Mouse (Mus musculus) midbrain, embryonic 10.5 days (tissue): ENCODE data around the gene Vcpkmt. TPM values are rescaled to one million over a fixed set of nuclear protein-coding genes. Genes with fewer than 3 reads are reported as not detected.
"Not testable (repeated sequence)": the region's sequence is repeated elsewhere in the genome, so short reads cannot be mapped to it uniquely, and the experiment has no call there.

ENCODE experiments used
- DNase-seq: peaks from one replicate; pipeline ENCODE4 v3.0.0-alpha.2; 2017; ENCODE audit warnings: low spot score
- H3K27ac ChIP-seq: fragments of 300-500 bp; sonication (generic); replicated peaks from 2 replicates; pipeline ENCODE4 v1.5.1; 2016; ENCODE audit warnings: mild to moderate bottlenecking
- H3K27me3 ChIP-seq: fragments of 300-500 bp; sonication (generic); 2 replicates; pipeline ENCODE4 v1.6.1; 2016; ENCODE audit warnings: low read depth, mild to moderate bottlenecking; ENCODE audit not compliant: poor library complexity, severe bottlenecking
- H3K36me3 ChIP-seq: fragments of 300-500 bp; sonication (generic); 2 replicates; pipeline ENCODE4 v1.6.1; 2016; ENCODE audit warnings: mild to moderate bottlenecking, moderate library complexity
- H3K4me1 ChIP-seq: fragments of 300-500 bp; sonication (generic); 2 replicates; pipeline ENCODE4 v1.6.1; 2016
- H3K4me3 ChIP-seq: fragments of 300-500 bp; sonication (generic); 2 replicates; pipeline ENCODE4 v1.5.1; 2016; ENCODE audit warnings: mild to moderate bottlenecking, moderate library complexity
- H3K9me3 ChIP-seq: fragments of 300-500 bp; sonication (generic); replicated peaks from 2 replicates; pipeline ENCODE4 v1.6.1; 2016; ENCODE audit warnings: mild to moderate bottlenecking
- WGBS: fragments of 180-500 bp; shearing (Covaris S2); methylation state at CpG from one replicate; pipeline ENCODE4 v1.1.7; 2016; 5-methylcytosine and 5-hydroxymethylcytosine counted together
- polyA plus RNA-seq: library from polyadenylated mRNA; unstranded; fragments of >200 nt; fragmentation: Nextera tagmentation; extraction: Ambion mirVana; gene quantifications from 2 replicates; pipeline ENCODE4 v1.2.1, GENCODE M21; 2016

The Vcpkmt gene
- 20.1 and 21.4 TPM in 2 replicates for polyA plus RNA-seq

DNA sequence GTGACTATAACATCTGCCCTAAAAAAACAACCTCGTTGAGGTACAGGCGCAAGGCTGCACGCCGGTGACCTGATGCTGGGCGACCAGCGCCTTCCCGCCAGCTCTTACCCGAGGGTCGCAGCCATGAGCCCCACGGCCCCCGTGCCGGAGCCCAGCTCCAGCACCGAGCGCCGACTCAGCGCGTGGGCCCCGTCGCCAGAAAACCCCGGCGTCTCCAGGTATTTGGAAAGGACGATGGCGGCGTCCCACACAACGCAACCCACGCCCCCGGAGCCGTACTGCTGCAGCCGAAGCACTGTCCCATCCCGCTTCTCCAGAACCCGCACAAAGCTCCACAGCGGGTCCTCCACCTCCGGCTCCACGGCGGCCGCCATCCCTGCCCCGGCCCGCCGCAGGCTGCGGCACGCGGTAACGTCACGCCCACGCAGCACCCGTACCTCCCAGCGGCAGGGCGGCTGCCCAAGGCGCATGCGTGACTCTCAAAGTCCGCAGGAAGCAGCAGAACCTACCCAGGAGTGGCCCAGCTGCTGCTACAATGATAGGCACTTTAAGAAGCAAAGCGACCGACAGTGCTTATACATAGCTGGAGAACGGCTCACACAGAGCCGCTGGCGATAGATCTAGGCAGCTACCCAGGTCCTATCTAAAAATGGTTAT, at the start of gene Vcpkmt:
Gene Vcpkmt (minus strand): TSS at position 416 of the 657 bp plus-strand sequence.
- H3K4me3 ChIP-seq: peak within 1 kb of the TSS; percentile 82
- H3K4me1 ChIP-seq: peaks cover 20% of the 10 kb centered on the region
- no peaks in the 10 kb centered on the region for H3K9me3 ChIP-seq
- peak; percentile 89 for DNase-seq
- no peaks in the 10 kb centered on the region for H3K27me3 ChIP-seq
- under 1% methylated on average over 56 of the region's 56 CpGs for WGBS
- peak within 1 kb of the TSS; percentile 95 for H3K27ac ChIP-seq
- H3K36me3 ChIP-seq: peaks cover 61% of the 10 kb centered on the region

DNA sequence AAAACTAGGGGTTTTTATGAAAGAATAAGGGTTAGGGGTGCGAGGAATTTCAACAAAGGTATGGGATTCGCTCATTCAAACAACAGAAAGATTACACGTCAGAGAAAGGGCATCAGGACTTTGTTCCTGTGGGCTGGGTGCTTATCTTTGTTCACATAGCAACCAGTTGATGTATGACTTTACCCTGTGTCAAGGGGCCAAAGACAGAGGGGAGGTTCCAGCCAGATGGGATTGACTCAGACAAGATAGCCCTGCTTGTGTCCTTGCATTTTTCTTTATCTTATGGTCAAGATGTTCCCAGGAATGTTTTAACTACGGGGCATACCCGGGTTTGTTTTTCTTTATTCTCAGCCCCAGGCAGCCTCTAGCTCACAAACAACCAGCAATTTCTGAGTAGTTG, 35.8 kb upstream of the Vcpkmt start:
- not testable (repeated sequence) for H3K4me1 ChIP-seq, DNase-seq, H3K9me3 ChIP-seq, H3K27ac ChIP-seq, H3K4me3 ChIP-seq, H3K27me3 ChIP-seq
- H3K36me3 ChIP-seq: peaks cover 68% of the 10 kb centered on the region
- WGBS: 90% methylated on average over 5 of the region's 5 CpGs

- H3K27ac ChIP-seq: no peak overlapping the region
- WGBS: 88% methylated on average over 2 of the region's 2 CpGs
- H3K36me3 ChIP-seq: peaks cover 49% of the 10 kb centered on the region
- no peak for DNase-seq
- no peak overlapping the region for H3K4me3 ChIP-seq
- H3K4me1 ChIP-seq: no peaks in the 10 kb centered on the region
- no peaks in the 10 kb centered on the region for H3K9me3 ChIP-seq
- no peaks in the 10 kb centered on the region for H3K27me3 ChIP-seq
Measured at GRCm38 (mm10) chr12:69604367-69604766, 21.5 kb upstream of the Vcpkmt start.

DNA sequence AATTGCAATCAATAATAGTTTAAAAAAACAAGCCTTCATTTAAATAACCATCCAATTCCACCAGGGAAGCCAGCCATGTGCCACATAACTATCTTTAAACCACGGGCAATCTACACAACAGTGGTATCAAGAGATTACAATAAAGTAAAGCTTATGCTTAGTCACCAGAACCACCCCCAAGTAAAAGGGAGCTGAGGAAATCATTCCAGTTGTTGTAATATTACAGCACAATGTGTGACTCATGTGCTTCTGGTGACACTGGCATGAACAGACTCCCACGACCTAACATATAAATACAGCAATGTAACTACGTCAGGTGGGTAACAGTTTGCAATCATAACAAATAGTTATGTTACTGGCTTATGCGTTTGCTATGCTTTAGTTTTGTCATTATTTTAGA, 14.6 kb upstream of the Vcpkmt start:
- H3K27me3 ChIP-seq: no peaks in the 10 kb centered on the region
- H3K4me3 ChIP-seq: no peak overlapping the region
- peaks cover 32% of the 10 kb centered on the region for H3K36me3 ChIP-seq
- no peak for DNase-seq
- H3K27ac ChIP-seq: no peak overlapping the region
- 94% methylated on average over 4 of the region's 4 CpGs for WGBS
- H3K4me1 ChIP-seq: no peaks in the 10 kb centered on the region
- H3K9me3 ChIP-seq: no peaks in the 10 kb centered on the region

DNA sequence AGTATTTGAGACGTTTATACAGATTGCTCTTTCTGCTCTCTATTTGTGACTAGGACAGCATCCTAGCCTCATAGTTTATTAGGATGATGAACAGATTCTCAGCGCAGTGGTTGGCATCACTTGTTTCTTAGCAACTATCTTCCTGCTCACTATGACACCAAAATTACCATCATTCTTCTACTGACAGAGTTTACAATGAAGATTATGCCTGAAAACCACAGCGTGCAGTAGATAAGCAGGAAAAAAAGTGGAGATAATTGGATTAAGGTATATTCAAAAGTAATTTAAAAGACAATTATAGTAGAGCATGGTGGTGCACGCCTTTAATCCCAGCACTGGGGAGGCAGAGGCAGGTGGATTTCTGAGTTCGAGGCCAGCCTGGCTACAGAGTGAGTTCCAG, 10.3 kb upstream of the Vcpkmt start:
- no peaks in the 10 kb centered on the region for H3K4me1 ChIP-seq
- no peaks in the 10 kb centered on the region for H3K27me3 ChIP-seq
- H3K4me3 ChIP-seq: no peak overlapping the region
- no peak for DNase-seq
- peaks cover 54% of the 10 kb centered on the region for H3K36me3 ChIP-seq
- H3K27ac ChIP-seq: no peak overlapping the region
- H3K9me3 ChIP-seq: no peaks in the 10 kb centered on the region
- 93% methylated on average over 5 of the region's 5 CpGs for WGBS

DNA sequence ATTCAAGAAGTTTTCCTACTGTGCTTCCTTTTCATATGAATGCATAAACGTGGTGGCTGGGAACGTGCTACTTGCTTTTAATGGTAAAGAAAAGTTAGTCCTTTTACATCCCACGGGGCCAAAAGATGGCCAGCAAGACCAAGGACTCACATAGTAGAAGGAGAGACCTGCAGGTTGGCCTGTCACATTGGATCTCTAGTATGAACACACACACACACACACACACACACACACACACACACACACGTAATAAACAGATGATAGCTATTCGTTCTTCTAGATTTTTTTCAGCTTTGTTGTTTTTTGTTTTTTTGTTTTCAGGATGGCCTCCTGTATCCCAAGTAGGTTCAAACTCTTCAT, 422 bp upstream of the Vcpkmt start:
- DNase-seq: no peak
- H3K9me3 ChIP-seq: no peaks in the 10 kb centered on the region
- peaks cover 20% of the 10 kb centered on the region for H3K4me1 ChIP-seq
- no peaks in the 10 kb centered on the region for H3K27me3 ChIP-seq
- 47% methylated on average over 5 of the region's 5 CpGs for WGBS
- H3K36me3 ChIP-seq: peaks cover 60% of the 10 kb centered on the region
- H3K27ac ChIP-seq: peak overlapping the region; percentile 95
- H3K4me3 ChIP-seq: peak overlapping the region; percentile 82

DNA sequence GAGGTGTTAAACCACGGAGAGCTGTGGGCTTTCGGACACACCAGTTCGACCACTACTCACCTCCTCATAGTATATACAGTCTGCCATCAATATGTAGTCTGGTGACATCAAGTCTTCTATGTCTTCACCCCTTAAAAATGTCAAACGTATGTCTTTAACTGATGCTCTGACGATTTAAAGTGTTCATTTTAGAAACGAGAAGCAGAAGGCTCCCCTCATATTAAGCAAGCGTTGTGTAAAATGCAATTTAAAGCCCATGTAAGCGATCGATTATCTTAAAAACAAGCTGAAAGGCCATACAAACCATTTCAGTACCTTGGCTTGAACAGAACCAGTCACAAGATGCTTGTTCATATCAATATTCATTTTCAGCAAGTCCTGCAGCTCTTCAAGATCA, 614 bp downstream of the Vcpkmt start:
- H3K27me3 ChIP-seq: no peaks in the 10 kb centered on the region
- peaks cover 20% of the 10 kb centered on the region for H3K4me1 ChIP-seq
- H3K27ac ChIP-seq: peak overlapping the region; percentile 95
- H3K4me3 ChIP-seq: peak overlapping the region; percentile 82
- DNase-seq: no peak
- peaks cover 61% of the 10 kb centered on the region for H3K36me3 ChIP-seq
- H3K9me3 ChIP-seq: no peaks in the 10 kb centered on the region
- WGBS: 43% methylated on average over 9 of the region's 9 CpGs

- no peaks in the 10 kb centered on the region for H3K9me3 ChIP-seq
- no peaks in the 10 kb centered on the region for H3K27me3 ChIP-seq
- H3K36me3 ChIP-seq: peaks cover 52% of the 10 kb centered on the region
- DNase-seq: no peak
- H3K27ac ChIP-seq: no peak overlapping the region
- WGBS: 93% methylated on average over 5 of the region's 5 CpGs
- H3K4me1 ChIP-seq: peaks cover 20% of the 10 kb centered on the region
- no peak overlapping the region for H3K4me3 ChIP-seq
Measured at GRCm38 (mm10) chr12:69579623-69580022, 3.2 kb downstream of the Vcpkmt start.

- Histone ChIP-seq H3K27ac (no peak overlapping the region), H3K4me1 (peaks cover 4% of the 10 kb centered on the region; the same call in 1 of the 2 replicates), H3K36me3 (peaks cover 48% of the 10 kb centered on the region), H3K27me3 (no peaks in the 10 kb centered on the region), H3K9me3 (no peaks in the 10 kb centered on the region), H3K4me3 (no peak overlapping the region)
- 87% methylated on average over 9 of the region's 9 CpGs for WGBS
- DNase-seq: no peak
Measured at GRCm38 (mm10) chr12:69576120-69576627, 6.7 kb downstream of the Vcpkmt start.

DNA sequence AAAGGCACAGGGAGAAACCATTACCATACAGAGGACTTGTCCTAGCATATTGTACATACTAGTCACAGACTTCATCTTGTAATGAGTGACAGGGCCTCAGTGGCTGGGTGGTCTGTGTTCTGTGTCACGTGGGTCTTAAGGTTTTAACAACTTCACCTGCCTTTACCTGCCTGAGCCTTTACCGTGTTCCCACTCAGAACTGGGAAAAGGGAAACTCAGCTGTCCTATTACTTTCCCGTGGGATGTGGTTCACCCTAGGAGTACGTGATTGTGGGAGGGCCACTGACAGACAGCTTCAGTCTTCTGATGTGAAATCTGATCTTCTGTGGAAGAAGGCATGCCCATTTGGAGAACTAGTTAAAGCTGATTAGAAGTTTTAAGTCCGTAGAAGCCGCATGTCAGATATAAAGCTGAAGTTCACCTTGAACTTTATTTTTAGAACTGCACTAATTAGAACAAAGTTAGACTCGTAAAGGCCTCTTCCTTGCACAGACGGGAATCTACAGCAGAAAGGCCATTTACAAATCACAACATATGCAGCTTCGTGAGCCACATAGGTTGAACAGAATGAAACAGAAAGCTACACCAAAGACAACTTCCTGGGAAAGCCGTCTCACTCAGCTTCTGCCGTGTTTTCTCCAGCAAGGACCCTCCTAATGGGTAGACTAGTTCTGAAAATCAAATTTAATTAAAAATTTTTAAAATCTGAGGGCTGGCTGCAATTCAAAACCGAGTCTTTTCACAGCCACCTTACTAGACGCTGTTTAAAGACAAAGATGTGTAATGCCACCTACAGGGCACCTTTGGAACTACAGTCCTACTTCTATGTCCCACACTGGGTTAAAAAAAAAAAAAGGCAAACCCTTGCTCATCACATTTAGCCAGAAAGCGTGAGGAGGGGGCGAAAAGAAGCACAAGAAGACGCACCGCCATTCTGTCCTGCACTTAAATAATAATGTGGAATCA, 8.6 kb downstream of the Vcpkmt start:
- peak overlapping the region; percentile 11; the same call in 1 of the 2 replicates for H3K4me3 ChIP-seq

GRCm38 (mm10) chr12:69573271-69573670, 9.6 kb downstream of the Vcpkmt start:
- no peak overlapping the region for H3K27ac ChIP-seq
- DNase-seq: no peak
- H3K9me3 ChIP-seq: no peaks in the 10 kb centered on the region
- H3K4me1 ChIP-seq: peaks cover 4% of the 10 kb centered on the region; the same call in 1 of the 2 replicates
- no peak overlapping the region for H3K4me3 ChIP-seq
- H3K27me3 ChIP-seq: no peaks in the 10 kb centered on the region
- H3K36me3 ChIP-seq: peaks cover 24% of the 10 kb centered on the region
- 95% methylated on average over 8 of the region's 8 CpGs for WGBS

More for the DNA sequence above, 8.6 kb downstream of the Vcpkmt start:
- Histone ChIP-seq H3K27ac (no peak overlapping the region), H3K9me3 (no peaks in the 10 kb centered on the region), H3K36me3 (peaks cover 34% of the 10 kb centered on the region), H3K27me3 (no peaks in the 10 kb centered on the region), H3K4me1 (peaks cover 4% of the 10 kb centered on the region; the same call in 1 of the 2 replicates)
- DNase-seq: peak; percentile 62
- 32% methylated on average over 17 of the region's 17 CpGs for WGBS

DNA sequence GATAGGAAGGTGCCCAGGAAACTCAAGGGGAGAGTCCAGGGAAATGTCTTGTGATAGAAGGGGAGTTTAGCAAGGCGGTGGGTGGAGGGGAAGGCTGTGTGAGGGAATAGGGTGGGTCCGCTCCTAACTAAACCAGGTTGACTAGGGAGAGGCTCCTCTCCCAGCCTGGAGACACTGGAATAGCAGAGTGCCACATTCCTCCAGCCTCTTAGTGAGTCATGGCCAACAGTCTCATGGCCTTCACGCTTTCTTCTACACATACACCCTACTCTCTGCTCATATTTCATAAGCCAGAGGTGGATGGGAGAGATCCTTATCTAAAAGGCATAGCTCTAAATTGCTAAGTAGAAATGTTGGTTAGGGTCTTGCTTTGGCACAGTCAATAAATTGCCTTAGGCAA, 12.9 kb downstream of the Vcpkmt start:
- Histone ChIP-seq H3K27me3 (no peaks in the 10 kb centered on the region), H3K4me1 (peaks cover 4% of the 10 kb centered on the region; the same call in 1 of the 2 replicates), H3K9me3 (no peaks in the 10 kb centered on the region), H3K4me3 (no peak overlapping the region), H3K27ac (no peak overlapping the region), H3K36me3 (no peaks in the 10 kb centered on the region)
- DNase-seq: no peak
- 87% methylated on average over 3 of the region's 3 CpGs for WGBS
